Mouse (Mus musculus) layer of hippocampus, adult 18-20 months (tissue): ENCODE data around the gene Igsf23. TPM values are rescaled to one million over a fixed set of nuclear protein-coding genes. Genes with fewer than 3 reads are reported as not detected.

ENCODE experiments used
- total RNA-seq, 2 experiments: library from RNA; stranded (reverse); gene quantifications; 2 replicates each; pipeline ENCODE4 v1.2.3; 2021

The Igsf23 gene
- total RNA-seq, 2 experiments from 2014 or later, result not detected

Other genes starting within 250 kb of the Igsf23 start
- gene Tomm40, start 235.3 kb downstream of the Igsf23 start, total RNA-seq, result 100 to 1,000 TPM; 110 to 114 TPM
- 1 to 10 TPM; 5.0 to 5.1 TPM for gene Nectin2, start 200.3 kb downstream of the Igsf23 start, total RNA-seq
- gene Bcam, start 179.7 kb downstream of the Igsf23 start, total RNA-seq, result 10 to 100 TPM; 12.4 to 12.9 TPM
- not detected for gene Cblc, start 153.9 kb downstream of the Igsf23 start, total RNA-seq
- 1 to 10 TPM in 1 of 2 experiments, under 1 TPM in 1; 0.27 to 1.1 TPM for gene Bcl3, start 128.0 kb downstream of the Igsf23 start, total RNA-seq
- 1 to 10 TPM; 1.2 to 2.3 TPM for gene Gm19345, start 98.8 kb downstream of the Igsf23 start, total RNA-seq
- not detected for gene Ceacam16, start 89.5 kb downstream of the Igsf23 start, total RNA-seq
- gene Ceacam19, start 62.8 kb downstream of the Igsf23 start, total RNA-seq, result not detected
- 10 to 100 TPM; 12.4 to 12.8 TPM for gene Pvr, start 29.6 kb downstream of the Igsf23 start, total RNA-seq
- not detected for gene Ceacam20, start 14.7 kb upstream of the Igsf23 start, total RNA-seq
- not detected for gene Nlrp9b, start 40.7 kb upstream of the Igsf23 start, total RNA-seq
- not detected for gene Vmn1r91, start 148.9 kb upstream of the Igsf23 start, total RNA-seq
- not detected for gene Gm16442, start 171.8 kb upstream of the Igsf23 start, total RNA-seq
- not detected for gene Vmn1r93, start 188.3 kb upstream of the Igsf23 start, total RNA-seq
- gene Vmn1r94, start 217.6 kb upstream of the Igsf23 start, total RNA-seq, result not detected
- not detected for gene Vmn1r95, start 243.0 kb upstream of the Igsf23 start, total RNA-seq